Mouse (Mus musculus): Measurements from ENCODE around the gene S100a7a. TPM values are rescaled to one million over a fixed set of nuclear protein-coding genes. Genes with fewer than 3 reads are reported as not detected.

Gene S100a7a
- not detected for total RNA-seq (2023)

GRCm38 (mm10) chr3:90653717-90654116, at the start of gene S100a7a:
S100a7a (plus strand) TSS chr3:90654017.

GRCm38 (mm10) chr3:90608223-90608622, 45.6 kb upstream of the S100a7a start, which contains the start of gene S100a5:
S100a5 (plus strand) TSS chr3:90608523.

GRCm38 (mm10) chr3:90612728-90613291, 41.0 kb upstream of the S100a7a start, which contains the start of gene S100a6:
S100a6 (plus strand) TSS chr3:90612882.

GRCm38 (mm10) chr3:90668846-90669245, 15.0 kb downstream of the S100a7a start, which contains the start of gene S100a8:
S100a8 (plus strand) TSS chr3:90668978.

GRCm38 (mm10) chr3:90695613-90696012, 41.8 kb downstream of the S100a7a start, which contains the start of gene S100a9:
S100a9 (minus strand) TSS chr3:90695721.

Other genes with a start within 250 kb of the S100a7a start
- gene Ints3, start 220.4 kb upstream of the S100a7a start, total RNA-seq (2023), result 52.6 TPM
- gene Npr1, start 188.2 kb upstream of the S100a7a start, total RNA-seq (2023), result 1.6 TPM
- gene Ilf2, start 177.9 kb upstream of the S100a7a start, total RNA-seq (2023), result 84.0 TPM
- gene Snapin, start 163.0 kb upstream of the S100a7a start, total RNA-seq (2023), result 42.1 TPM
- 211 TPM for gene Chtop, start 144.5 kb upstream of the S100a7a start, total RNA-seq (2023)
- gene S100a1, start 139.6 kb upstream of the S100a7a start, total RNA-seq (2023), result 2.2 TPM
- gene S100a13, start 139.6 kb upstream of the S100a7a start, total RNA-seq (2023), result 37.8 TPM
- gene S100a14, start 127.2 kb upstream of the S100a7a start, total RNA-seq (2023), result 1.2 TPM
- gene S100a16, start 116.8 kb upstream of the S100a7a start, total RNA-seq (2023), result 0.71 TPM
- not detected for gene S100a3, start 93.4 kb upstream of the S100a7a start, total RNA-seq (2023)
- not detected for gene S100a2, start 63.8 kb upstream of the S100a7a start, total RNA-seq (2023)
- gene Gm42674, start 52.1 kb upstream of the S100a7a start, total RNA-seq (2023), result not detected
- 16.8 TPM for gene S100a4, start 50.2 kb upstream of the S100a7a start, total RNA-seq (2023)
- not detected for gene S100a5, start 45.5 kb upstream of the S100a7a start, total RNA-seq (2023)
- 14.4 TPM for gene S100a6, start 41.1 kb upstream of the S100a7a start, total RNA-seq (2023)
- gene S100a8, start 15.0 kb downstream of the S100a7a start, total RNA-seq (2023), result 19.6 TPM
- gene S100a9, start 41.7 kb downstream of the S100a7a start, total RNA-seq (2023), result 18.9 TPM
- not detected for gene Pglyrp4, start 72.9 kb downstream of the S100a7a start, total RNA-seq (2023)
- gene Gm5849, start 123.9 kb downstream of the S100a7a start, total RNA-seq (2023), result not detected